Mouse (Mus musculus) embryonic fibroblast, embryonic 13.5 days (primary cell): ENCODE measurements around the gene Zfp658. TPM values are rescaled to one million over a fixed set of nuclear protein-coding genes. Genes with fewer than 3 reads are reported as not detected.

Experiments used
- H3K27ac ChIP-seq: 2 replicates; pipeline ENCODE4 v1.5.1; 2012; ENCODE audit warnings: low read length, control low read depth, inconsistent platforms; ENCODE audit not compliant: insufficient read depth
- H3K4me1 ChIP-seq: 2 replicates; pipeline ENCODE4 v1.6.1; 2011; ENCODE audit warnings: low read length; ENCODE audit not compliant: control insufficient read depth, insufficient read depth
- H3K4me3 ChIP-seq: 2 replicates; pipeline ENCODE4 v1.5.1; 2011; ENCODE audit warnings: mild to moderate bottlenecking, control low read depth, low read length; ENCODE audit not compliant: insufficient read depth
- CTCF ChIP-seq: IDR thresholded peaks from 2 replicates; pipeline ENCODE4 v1.5.1; 2011; ENCODE audit warnings: mild to moderate bottlenecking, control low read depth, low read length, moderate library complexity, borderline replicate concordance; ENCODE audit not compliant: insufficient read depth
- POLR2A ChIP-seq: IDR thresholded peaks from 2 replicates; pipeline ENCODE4 v1.6.1; 2011; ENCODE audit warnings: low read depth, mild to moderate bottlenecking, control low read depth, low read length, moderate library complexity
- polyA plus RNA-seq: library from polyadenylated mRNA; stranded (reverse); fragments of >200 nt; gene quantifications from 2 replicates; pipeline ENCODE4 v1.2.4, GENCODE M21; 2011; ENCODE audit warnings: low read depth; ENCODE audit not compliant: missing spikeins, insufficient read length

Zfp658 gene
- polyA plus RNA-seq, 1 experiment, result 2.8 TPM

- H3K4me1 ChIP-seq, result no peaks in the 10 kb centered on the region
- TF ChIP-seq POLR2A, result no peak
- no peak for TF ChIP-seq CTCF
These were observed 51.9 kb downstream of the Zfp658 start for GRCm38 (mm10) chr7:43613816-43614551.

GRCm38 (mm10) chr7:43622927-43623326, 60.9 kb downstream of the Zfp658 start:
- Histone ChIP-seq H3K4me1 (no peaks in the 10 kb centered on the region), H3K27ac (no peak overlapping the region), H3K4me3 (no peak overlapping the region)
- TF ChIP-seq POLR2A, result no peak
- TF ChIP-seq CTCF, result no peak

More at GRCm38 (mm10) chr7:43613816-43614551, 51.9 kb downstream of the Zfp658 start:
- no peak overlapping the region for H3K27ac ChIP-seq
- H3K4me3 ChIP-seq, result no peak overlapping the region

DNA sequence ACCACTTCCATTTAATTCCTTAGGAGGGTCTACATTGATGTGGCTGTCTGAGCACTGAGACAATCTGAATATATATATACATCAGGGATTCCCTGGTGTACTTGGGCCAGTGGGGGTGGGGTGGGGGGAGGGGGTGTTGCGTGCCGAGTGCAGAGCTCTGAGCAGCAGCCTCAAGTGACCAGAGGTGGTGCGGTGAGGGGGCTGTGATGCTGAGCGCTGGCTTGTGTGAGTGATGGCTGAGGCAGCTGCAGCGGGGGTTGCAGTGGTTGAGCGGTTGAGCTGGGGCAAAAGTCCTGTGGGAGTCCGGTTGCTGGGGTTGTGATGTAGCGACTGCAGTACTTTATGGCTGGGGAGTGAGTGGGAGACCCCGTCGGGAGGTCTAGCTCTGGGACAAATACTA, 61.8 kb downstream of the Zfp658 start:
- no peaks in the 10 kb centered on the region for H3K4me1 ChIP-seq
- no peak overlapping the region for H3K4me3 ChIP-seq
- TF ChIP-seq CTCF, result no peak
- H3K27ac ChIP-seq, result no peak overlapping the region

Other genes with a start within 250 kb of the Zfp658 start
- gene Zfp715, start 249.0 kb upstream of the Zfp658 start, polyA plus RNA-seq, result 18.9 and 19.4 TPM in 2 replicates
- 0.27 TPM in 1 of 2 replicates, not detected in the other for gene Siglecf, start 210.9 kb upstream of the Zfp658 start, polyA plus RNA-seq
- gene Siglecg, start 154.1 kb upstream of the Zfp658 start, polyA plus RNA-seq, result 12.5 and 30.9 TPM in 2 replicates
- gene Lim2, start 134.6 kb upstream of the Zfp658 start, polyA plus RNA-seq, result not detected in 2 replicates
- gene Nkg7, start 125.2 kb upstream of the Zfp658 start, polyA plus RNA-seq, result not detected in 2 replicates
- not detected in 2 replicates for gene Cldnd2, start 121.5 kb upstream of the Zfp658 start, polyA plus RNA-seq
- gene Etfb, start 118.2 kb upstream of the Zfp658 start, polyA plus RNA-seq, result 104 and 143 TPM in 2 replicates
- gene Gm45233, start 118.1 kb upstream of the Zfp658 start, polyA plus RNA-seq, result 0.72 TPM in 1 of 2 replicates, not detected in the other
- 2.6 and 3.1 TPM in 2 replicates for gene Vsig10l, start 99.1 kb upstream of the Zfp658 start, polyA plus RNA-seq
- gene Iglon5, start 72.2 kb upstream of the Zfp658 start, polyA plus RNA-seq, result 19.4 and 23.7 TPM in 2 replicates
- not detected in 2 replicates for gene 4931406B18Rik, start 56.3 kb upstream of the Zfp658 start, polyA plus RNA-seq
- 0.72 TPM in 1 of 2 replicates, not detected in the other for gene Cd33, start 17.8 kb upstream of the Zfp658 start, polyA plus RNA-seq
- gene Zfp719, start 17.4 kb downstream of the Zfp658 start, polyA plus RNA-seq, result 19.8 and 24.2 TPM in 2 replicates
- not detected in 2 replicates for gene Zfp819, start 44.9 kb downstream of the Zfp658 start, polyA plus RNA-seq
- not detected in 2 replicates for gene Ceacam18, start 72.5 kb downstream of the Zfp658 start, polyA plus RNA-seq
- not detected in 2 replicates for gene Siglece, start 97.9 kb downstream of the Zfp658 start, polyA plus RNA-seq
- gene Ctu1, start 109.8 kb downstream of the Zfp658 start, polyA plus RNA-seq, result 6.5 and 6.6 TPM in 2 replicates
- not detected in 2 replicates for gene Klk14, start 128.2 kb downstream of the Zfp658 start, polyA plus RNA-seq
- not detected in 2 replicates for gene Klk13, start 150.3 kb downstream of the Zfp658 start, polyA plus RNA-seq
- not detected in 2 replicates for gene Klk12, start 206.6 kb downstream of the Zfp658 start, polyA plus RNA-seq
- gene Klk11, start 212.3 kb downstream of the Zfp658 start, polyA plus RNA-seq, result not detected in 2 replicates
- 0.63 and 1.8 TPM in 2 replicates for gene Klk10, start 218.8 kb downstream of the Zfp658 start, polyA plus RNA-seq
- gene Klk9, start 229.6 kb downstream of the Zfp658 start, polyA plus RNA-seq, result not detected in 2 replicates
- 6.2 and 12.8 TPM in 2 replicates for gene Klk8, start 235.3 kb downstream of the Zfp658 start, polyA plus RNA-seq
- not detected in 2 replicates for gene Klk7, start 249.0 kb downstream of the Zfp658 start, polyA plus RNA-seq